Mouse (Mus musculus): ENCODE measurements at regions not wholly inside any gene's neighbourhood (a gene's known extent, or its start where the extent isn't known, plus 50 kb on each side); places are given as distances from the start of the nearest gene placed in this dataset.

DNA sequence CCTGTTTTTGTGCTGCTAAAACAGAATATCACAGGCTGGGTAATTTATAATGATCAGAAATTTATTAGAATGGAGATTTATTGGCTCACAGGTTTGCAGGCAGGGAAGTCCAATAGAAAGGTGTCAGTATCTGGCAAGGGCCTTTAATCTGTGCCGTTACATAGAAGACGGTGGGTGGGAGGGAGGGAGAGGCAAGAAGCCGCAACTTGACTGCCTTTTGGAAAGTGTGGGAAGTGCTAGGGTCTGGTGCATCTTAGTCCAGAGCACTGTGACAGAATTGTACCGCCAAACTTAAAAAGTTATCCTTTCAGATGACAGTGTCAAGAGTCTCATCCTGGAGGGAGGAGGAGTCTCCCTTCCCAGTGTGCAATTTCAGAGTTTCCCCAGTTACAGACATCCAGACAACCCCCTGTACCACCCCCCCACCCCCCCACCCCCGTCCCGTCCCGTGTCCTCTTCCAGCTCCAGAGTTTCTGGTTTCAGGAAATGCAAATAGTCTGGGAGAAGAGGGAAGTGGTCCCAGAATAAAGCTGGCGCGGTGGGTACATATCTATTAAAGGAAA, 261.4 kb upstream of the Mpped2 start:
- Histone ChIP-seq H3K4me3 (ENCODE audit: low read length) (peak overlapping the region; percentile 41), H3K9me3 (replicated peaks; ENCODE audit: control insufficient read depth, low read length) (no peaks in the 10 kb centered on the region), H3K36me3 (ENCODE audit: control insufficient read depth, insufficient read depth) (no peaks in the 10 kb centered on the region), H3K27me3 (ENCODE audit: control insufficient read depth, insufficient read depth, low read length) (peaks cover 9% of the 10 kb centered on the region), H3K9ac (ENCODE audit: low read length) (no peak overlapping the region), H3K27ac (ENCODE audit: low read length) (no peak overlapping the region), H3K4me1 (ENCODE audit: control insufficient read depth, insufficient read depth, low read length) (peaks cover 6% of the 10 kb centered on the region; the same call in 1 of the 2 replicates), H3K4me2 (ENCODE audit: low read depth, low read length) (peak overlapping the region; percentile 71)
- no peak for ATAC-seq (replicated peaks; ENCODE audit: extremely low read depth, insufficient read depth, low FRiP score)
- 19% methylated on average over 6 of the region's 9 CpGs for WGBS

DNA sequence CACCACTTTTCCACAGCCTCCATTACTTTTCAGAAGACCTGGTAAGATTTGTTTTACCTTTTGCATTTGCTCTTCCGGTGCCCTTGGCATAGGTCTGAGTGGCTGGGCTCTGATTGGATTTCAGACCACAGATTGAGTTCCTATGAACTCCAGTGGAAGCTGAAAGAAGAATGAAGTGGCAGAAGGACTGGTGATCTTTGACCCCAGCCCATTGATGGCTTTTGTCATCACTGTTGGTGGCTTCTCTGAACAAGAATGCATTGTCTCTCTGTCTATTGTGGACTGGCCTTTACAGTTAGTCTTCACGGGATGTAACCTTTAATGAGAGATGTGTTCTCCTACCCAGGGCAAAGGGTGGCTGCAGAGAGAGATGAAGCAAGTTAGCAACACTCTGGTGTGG, 256.9 kb upstream of the Mpped2 start:
- Histone ChIP-seq H3K4me1 (ENCODE audit: control insufficient read depth, insufficient read depth, low read length) (peaks cover 6% of the 10 kb centered on the region; the same call in 1 of the 2 replicates), H3K27ac (ENCODE audit: low read length) (no peak overlapping the region), H3K4me3 (ENCODE audit: low read length) (no peak overlapping the region), H3K9ac (ENCODE audit: low read length) (no peak overlapping the region), H3K36me3 (ENCODE audit: control insufficient read depth, insufficient read depth) (no peaks in the 10 kb centered on the region), H3K27me3 (ENCODE audit: control insufficient read depth, insufficient read depth, low read length) (peaks cover 5% of the 10 kb centered on the region; the same call in 1 of the 2 replicates), H3K9me3 (replicated peaks; ENCODE audit: control insufficient read depth, low read length) (no peaks in the 10 kb centered on the region), H3K4me2 (ENCODE audit: low read depth, low read length) (no peak overlapping the region)
- no peak for ATAC-seq (replicated peaks; ENCODE audit: extremely low read depth, insufficient read depth, low FRiP score)
- WGBS, result 76% methylated on average over 2 of the region's 2 CpGs

GRCm38 (mm10) chr2:106454310-106454974, 238.6 kb upstream of the Mpped2 start:
- H3K4me1 ChIP-seq (ENCODE audit: control insufficient read depth, insufficient read depth, low read length), result no peaks in the 10 kb centered on the region
- no peaks in the 10 kb centered on the region for H3K27me3 ChIP-seq (ENCODE audit: control insufficient read depth, insufficient read depth, low read length)
- no peak overlapping the region for H3K4me2 ChIP-seq (ENCODE audit: low read depth, low read length)
- no peak for ATAC-seq (replicated peaks; ENCODE audit: extremely low read depth, insufficient read depth, low FRiP score)
- WGBS, result 64% methylated on average over 7 of the region's 7 CpGs
- no peak overlapping the region for H3K9ac ChIP-seq (ENCODE audit: low read length)
- no peaks in the 10 kb centered on the region for H3K9me3 ChIP-seq (replicated peaks; ENCODE audit: control insufficient read depth, low read length)
- no peak overlapping the region for H3K4me3 ChIP-seq (ENCODE audit: low read length)
- H3K27ac ChIP-seq (ENCODE audit: low read length), result no peak overlapping the region
- no peaks in the 10 kb centered on the region for H3K36me3 ChIP-seq (ENCODE audit: control insufficient read depth, insufficient read depth)

DNA sequence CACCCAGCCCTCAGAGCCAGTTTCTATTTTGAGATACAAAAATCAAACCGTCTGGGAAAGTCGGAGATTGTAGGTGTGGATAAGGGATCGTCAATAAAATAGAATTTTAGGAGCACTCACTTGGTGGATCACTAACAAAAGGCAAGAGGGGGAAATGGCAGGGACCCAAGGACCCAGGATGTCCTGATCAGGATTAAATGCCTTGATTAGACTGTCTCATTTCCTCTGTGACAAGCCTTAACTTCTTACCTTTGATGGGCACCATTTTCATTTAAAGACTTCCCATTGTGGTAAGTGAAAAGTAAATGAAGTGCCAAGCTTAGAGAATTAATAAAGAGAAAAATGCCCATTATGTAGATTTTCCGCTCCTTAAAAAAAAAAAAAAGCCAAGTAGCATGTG, 238.0 kb upstream of the Mpped2 start:
- Histone ChIP-seq H3K4me2 (ENCODE audit: low read depth, low read length) (no peak overlapping the region), H3K4me1 (ENCODE audit: control insufficient read depth, insufficient read depth, low read length) (no peaks in the 10 kb centered on the region), H3K27me3 (ENCODE audit: control insufficient read depth, insufficient read depth, low read length) (no peaks in the 10 kb centered on the region), H3K9me3 (replicated peaks; ENCODE audit: control insufficient read depth, low read length) (no peaks in the 10 kb centered on the region), H3K36me3 (ENCODE audit: control insufficient read depth, insufficient read depth) (no peaks in the 10 kb centered on the region), H3K27ac (ENCODE audit: low read length) (no peak overlapping the region), H3K4me3 (ENCODE audit: low read length) (no peak overlapping the region), H3K9ac (ENCODE audit: low read length) (no peak overlapping the region)
- WGBS, result 80% methylated on average over 4 of the region's 4 CpGs
- ATAC-seq (replicated peaks; ENCODE audit: extremely low read depth, insufficient read depth, low FRiP score), result no peak

- Histone ChIP-seq H3K9ac (ENCODE audit: low read length) (no peak overlapping the region), H3K4me1 (ENCODE audit: control insufficient read depth, insufficient read depth, low read length) (peaks cover 2% of the 10 kb centered on the region), H3K36me3 (ENCODE audit: control insufficient read depth, insufficient read depth) (no peaks in the 10 kb centered on the region), H3K4me3 (ENCODE audit: low read length) (no peak overlapping the region), H3K27me3 (ENCODE audit: control insufficient read depth, insufficient read depth, low read length) (no peaks in the 10 kb centered on the region), H3K9me3 (replicated peaks; ENCODE audit: control insufficient read depth, low read length) (no peaks in the 10 kb centered on the region), H3K4me2 (ENCODE audit: low read depth, low read length) (no peak overlapping the region), H3K27ac (ENCODE audit: low read length) (no peak overlapping the region)
- WGBS, result 86% methylated on average over 3 of the region's 3 CpGs
- ATAC-seq (replicated peaks; ENCODE audit: extremely low read depth, insufficient read depth, low FRiP score), result no peak
Observed at GRCm38 (mm10) chr2:106455972-106456371, 237.1 kb upstream of the Mpped2 start.

DNA sequence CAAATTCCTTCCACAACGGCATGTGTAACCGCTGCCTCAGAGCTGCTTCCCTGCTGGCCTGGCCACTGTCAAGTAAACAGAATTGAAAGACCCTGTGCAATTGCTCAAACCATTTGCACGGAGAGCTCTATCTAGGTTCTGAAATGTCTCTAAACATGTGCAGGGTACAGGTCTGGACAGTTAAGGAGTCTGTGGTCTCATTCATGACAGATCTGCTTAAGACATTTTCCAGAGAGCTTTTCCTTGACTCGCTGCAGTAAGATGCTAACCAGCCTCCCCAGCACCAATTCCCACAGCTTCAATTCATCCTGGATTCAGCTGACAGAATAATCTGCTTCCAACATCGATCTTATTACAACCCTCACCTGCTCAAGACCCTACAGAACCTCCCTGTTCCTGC, 235.1 kb upstream of the Mpped2 start:
- ATAC-seq (replicated peaks; ENCODE audit: extremely low read depth, insufficient read depth, low FRiP score), result no peak
- 26% methylated on average over 5 of the region's 5 CpGs for whole genome bisulfite sequencing
- Histone ChIP-seq H3K27ac (ENCODE audit: low read length) (no peak overlapping the region), H3K4me1 (ENCODE audit: control insufficient read depth, insufficient read depth, low read length) (peaks cover 13% of the 10 kb centered on the region), H3K4me2 (ENCODE audit: low read depth, low read length) (no peak overlapping the region), H3K4me3 (ENCODE audit: low read length) (no peak overlapping the region), H3K9me3 (replicated peaks; ENCODE audit: control insufficient read depth, low read length) (no peaks in the 10 kb centered on the region), H3K36me3 (ENCODE audit: control insufficient read depth, insufficient read depth) (no peaks in the 10 kb centered on the region), H3K9ac (ENCODE audit: low read length) (no peak overlapping the region), H3K27me3 (ENCODE audit: control insufficient read depth, insufficient read depth, low read length) (no peaks in the 10 kb centered on the region)

DNA sequence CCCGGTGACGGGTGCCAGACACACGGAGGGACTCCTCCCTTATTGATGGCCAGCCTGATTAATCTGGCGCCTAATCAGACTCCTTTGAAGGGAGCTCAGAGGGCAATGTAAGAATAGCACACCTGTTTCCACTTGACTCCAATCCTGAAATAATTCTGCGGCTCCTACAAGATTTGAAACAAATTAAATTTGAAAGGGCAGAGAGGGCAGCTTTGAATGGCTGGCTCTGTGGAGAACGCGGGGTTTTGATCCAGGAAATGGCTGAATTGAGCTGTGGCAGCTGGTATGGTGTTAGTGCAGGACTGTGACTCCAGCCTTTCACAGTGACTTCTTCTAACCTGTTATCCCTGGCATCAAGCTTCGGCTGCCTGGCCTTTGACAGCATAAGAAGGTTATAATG, 232.0 kb upstream of the Mpped2 start:
- WGBS, result 29% methylated on average over 8 of the region's 8 CpGs
- H3K4me3 ChIP-seq (ENCODE audit: low read length), result peak overlapping the region; percentile 10; the same call in 1 of the 2 replicates

DNA sequence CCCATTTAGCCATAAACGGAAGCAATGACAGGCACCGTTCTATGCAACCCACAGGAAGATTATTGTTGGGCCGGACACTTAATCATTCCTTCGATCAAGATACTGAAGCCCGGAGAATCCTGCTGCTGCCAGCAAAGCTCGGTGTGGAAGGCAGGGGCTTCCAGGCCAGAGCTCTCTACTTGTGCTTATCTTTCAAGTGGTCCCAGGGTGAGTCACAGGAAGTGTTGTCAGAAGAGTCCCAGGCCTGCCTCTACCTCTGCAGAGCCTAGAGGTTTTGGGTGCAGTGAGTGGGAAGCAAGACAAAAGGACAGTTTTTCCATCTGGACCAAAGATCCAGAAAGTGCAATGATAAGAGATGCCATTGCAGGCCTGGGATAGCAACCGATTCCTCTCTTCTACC, 231.6 kb upstream of the Mpped2 start:
- no peaks in the 10 kb centered on the region for H3K36me3 ChIP-seq (ENCODE audit: control insufficient read depth, insufficient read depth)
- 5% methylated on average over 7 of the region's 7 CpGs for WGBS
- peak overlapping the region; percentile 10; the same call in 1 of the 2 replicates for H3K4me3 ChIP-seq (ENCODE audit: low read length)
- H3K9me3 ChIP-seq (replicated peaks; ENCODE audit: control insufficient read depth, low read length), result no peaks in the 10 kb centered on the region
- no peaks in the 10 kb centered on the region for H3K27me3 ChIP-seq (ENCODE audit: control insufficient read depth, insufficient read depth, low read length)
- peaks cover 13% of the 10 kb centered on the region for H3K4me1 ChIP-seq (ENCODE audit: control insufficient read depth, insufficient read depth, low read length)
- ATAC-seq (replicated peaks; ENCODE audit: extremely low read depth, insufficient read depth, low FRiP score), result 0 out of 2 replicates have a peak, but pooled peaks have one; percentile 45
- peak overlapping the region; percentile 46 for H3K4me2 ChIP-seq (ENCODE audit: low read depth, low read length)
- no peak overlapping the region; the same call in 1 of the 2 replicates for H3K9ac ChIP-seq (ENCODE audit: low read length)
- H3K27ac ChIP-seq (ENCODE audit: low read length), result 0 out of 2 replicates have a peak overlapping the region, but pooled peaks have one; percentile 23

More for the DNA sequence above, 232.0 kb upstream of the Mpped2 start:
- H3K4me1 ChIP-seq (ENCODE audit: control insufficient read depth, insufficient read depth, low read length), result peaks cover 13% of the 10 kb centered on the region
- 0 out of 2 replicates have a peak overlapping the region, but pooled peaks have one; percentile 23 for H3K27ac ChIP-seq (ENCODE audit: low read length)
- peak overlapping the region; percentile 46 for H3K4me2 ChIP-seq (ENCODE audit: low read depth, low read length)
- no peaks in the 10 kb centered on the region for H3K36me3 ChIP-seq (ENCODE audit: control insufficient read depth, insufficient read depth)
- H3K27me3 ChIP-seq (ENCODE audit: control insufficient read depth, insufficient read depth, low read length), result no peaks in the 10 kb centered on the region
- ATAC-seq (replicated peaks; ENCODE audit: extremely low read depth, insufficient read depth, low FRiP score), result no peak
- no peaks in the 10 kb centered on the region for H3K9me3 ChIP-seq (replicated peaks; ENCODE audit: control insufficient read depth, low read length)
- no peak overlapping the region; the same call in 1 of the 2 replicates for H3K9ac ChIP-seq (ENCODE audit: low read length)

GRCm38 (mm10) chr2:106461973-106462637, 231.0 kb upstream of the Mpped2 start:
- H3K27ac ChIP-seq (ENCODE audit: low read length), result no peak overlapping the region
- no peak overlapping the region for H3K4me3 ChIP-seq (ENCODE audit: low read length)
- H3K4me2 ChIP-seq (ENCODE audit: low read depth, low read length), result no peak overlapping the region
- H3K9ac ChIP-seq (ENCODE audit: low read length), result no peak overlapping the region
- ATAC-seq (replicated peaks; ENCODE audit: extremely low read depth, insufficient read depth, low FRiP score), result 0 out of 2 replicates have a peak, but pooled peaks have one; percentile 18
- peaks cover 13% of the 10 kb centered on the region for H3K4me1 ChIP-seq (ENCODE audit: control insufficient read depth, insufficient read depth, low read length)
- H3K27me3 ChIP-seq (ENCODE audit: control insufficient read depth, insufficient read depth, low read length), result no peaks in the 10 kb centered on the region
- no peaks in the 10 kb centered on the region for H3K9me3 ChIP-seq (replicated peaks; ENCODE audit: control insufficient read depth, low read length)
- WGBS, result 25% methylated on average over 12 of the region's 12 CpGs
- H3K36me3 ChIP-seq (ENCODE audit: control insufficient read depth, insufficient read depth), result no peaks in the 10 kb centered on the region
